Mouse (Mus musculus): Measurements from ENCODE around the gene Ndufb8. TPM values are rescaled to one million over a fixed set of nuclear protein-coding genes. Genes with fewer than 3 reads are reported as not detected.

Gene Ndufb8
- polyA plus RNA-seq (2014; fragmentation: Nextera tagmentation; extraction: Ambion mirVana): 1,268 TPM in 2 replicates

DNA sequence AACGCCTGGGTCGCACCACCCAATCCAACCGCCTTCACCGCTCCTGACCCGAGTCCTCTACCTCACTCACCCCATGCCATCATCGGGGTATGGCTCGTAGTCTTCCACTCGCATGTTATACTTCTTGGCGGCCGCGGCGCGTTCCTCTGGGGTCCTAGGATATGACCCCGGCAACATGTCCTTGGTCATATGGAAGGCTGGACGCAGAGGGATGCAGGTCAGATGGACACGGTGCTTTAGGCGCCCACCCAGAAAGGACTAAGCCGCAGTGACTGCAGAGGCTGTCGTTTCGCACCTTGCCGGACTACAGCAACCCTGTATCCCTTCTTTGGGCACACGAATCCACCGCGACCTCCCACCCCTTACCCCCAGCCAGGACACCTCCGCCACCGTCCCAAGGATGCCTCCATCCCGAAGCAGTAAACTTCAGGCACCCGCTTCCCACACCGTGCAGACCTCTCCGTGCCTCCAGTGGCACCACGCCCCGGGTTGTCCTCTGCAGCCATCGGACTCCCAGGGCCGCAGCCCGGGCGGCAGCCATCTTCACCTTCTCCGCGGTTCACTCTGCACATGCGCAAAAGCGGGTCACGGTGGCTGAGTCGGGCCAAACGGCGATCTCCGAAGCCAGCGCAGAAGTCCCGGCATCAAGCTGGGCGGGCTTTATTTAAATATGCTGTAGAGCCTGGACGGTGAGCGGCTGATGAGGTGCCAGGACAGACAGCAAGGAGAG is at the start of gene Ndufb8:
Ndufb8 (minus strand) TSS at position 580 of the 730 bp plus-strand sequence.
- under 1% methylated on average over 50 of the region's 50 CpGs for WGBS

GRCm38 (mm10) chr19:44594180-44594579 is 38.9 kb upstream of the Ndufb8 start:
- Histone ChIP-seq H3K27me3 (ENCODE audit: control insufficient read depth, insufficient read depth, low read length) (no peaks in the 10 kb centered on the region; the same call in none of the 2 replicates), H3K9ac (ENCODE audit: low read length) (no peak overlapping the region), H3K4me2 (ENCODE audit: low read length) (no peak overlapping the region), H3K27ac (replicated peaks in 1 of 2; ENCODE audit: control insufficient read depth in 1 of 2, insufficient read depth in 1 of 2, low read depth in 2 of 2, low read length in 2 of 2) (no peak overlapping the region), H3K4me3 (ENCODE audit: control insufficient read depth in 1 of 2, insufficient read depth in 1 of 2, low read depth in 1 of 2, low read length in 2 of 2) (no peak overlapping the region), H3K4me1 (ENCODE audit: control insufficient read depth in 2 of 2, insufficient read depth in 2 of 2, low read length in 2 of 2) (no peaks in the 10 kb centered on the region; a peak in 1 of 4 replicates), H3K9me3 (ENCODE audit: control insufficient read depth, low read length) (no peaks in the 10 kb centered on the region), H3K36me3 (ENCODE audit: control insufficient read depth, insufficient read depth, low read length) (no peaks in the 10 kb centered on the region)
- WGBS: 96% methylated on average over 14 of the region's 14 CpGs
- ATAC-seq (ENCODE audit: insufficient number of reproducible peaks, insufficient read depth, low FRiP score, low read depth): no peak

More for the DNA sequence above, at the start of gene Ndufb8:
- Histone ChIP-seq H3K4me2 (ENCODE audit: low read length) (peak within 1 kb of the TSS; percentile 74), H3K4me3 (ENCODE audit: control insufficient read depth in 1 of 2, insufficient read depth in 1 of 2, low read depth in 1 of 2, low read length in 2 of 2) (peak within 1 kb of the TSS; percentile 81 to 86), H3K9me3 (ENCODE audit: control insufficient read depth, low read length) (no peaks in the 10 kb centered on the region), H3K27ac (replicated peaks in 1 of 2; ENCODE audit: control insufficient read depth in 1 of 2, insufficient read depth in 1 of 2, low read depth in 2 of 2, low read length in 2 of 2) (peak within 1 kb of the TSS; percentile 47 to 88), H3K36me3 (ENCODE audit: control insufficient read depth, insufficient read depth, low read length) (peaks cover 37% of the 10 kb centered on the region), H3K27me3 (ENCODE audit: control insufficient read depth, insufficient read depth, low read length) (0 out of 2 replicates have a peak, but pooled peaks cover 3% of the 10 kb centered on the region), H3K9ac (ENCODE audit: low read length) (peak within 1 kb of the TSS; percentile 95), H3K4me1 (ENCODE audit: control insufficient read depth in 2 of 2, insufficient read depth in 2 of 2, low read length in 2 of 2) (peaks cover 0 to 10% of the 10 kb centered on the region in 2 experiments; a peak in 2 of 4 replicates)
- peak; percentile 85 for ATAC-seq (ENCODE audit: insufficient number of reproducible peaks, insufficient read depth, low FRiP score, low read depth)

GRCm38 (mm10) chr19:44591638-44592037 is 36.4 kb upstream of the Ndufb8 start:
- no peak overlapping the region for H3K27ac ChIP-seq (replicated peaks in 1 of 2; ENCODE audit: control insufficient read depth in 1 of 2, insufficient read depth in 1 of 2, low read depth in 2 of 2, low read length in 2 of 2)
- H3K9ac ChIP-seq (ENCODE audit: low read length): no peak overlapping the region
- H3K27me3 ChIP-seq (ENCODE audit: control insufficient read depth, insufficient read depth, low read length): peaks cover 1% of the 10 kb centered on the region
- 72% methylated on average over 6 of the region's 6 CpGs for WGBS
- H3K4me2 ChIP-seq (ENCODE audit: low read length): no peak overlapping the region
- H3K36me3 ChIP-seq (ENCODE audit: control insufficient read depth, insufficient read depth, low read length): no peaks in the 10 kb centered on the region
- H3K4me3 ChIP-seq (ENCODE audit: control insufficient read depth in 1 of 2, insufficient read depth in 1 of 2, low read depth in 1 of 2, low read length in 2 of 2): no peak overlapping the region
- no peak for ATAC-seq (ENCODE audit: insufficient number of reproducible peaks, insufficient read depth, low FRiP score, low read depth)
- no peaks in the 10 kb centered on the region for H3K9me3 ChIP-seq (ENCODE audit: control insufficient read depth, low read length)
- no peaks in the 10 kb centered on the region for H3K4me1 ChIP-seq (ENCODE audit: control insufficient read depth in 2 of 2, insufficient read depth in 2 of 2, low read length in 2 of 2)

DNA sequence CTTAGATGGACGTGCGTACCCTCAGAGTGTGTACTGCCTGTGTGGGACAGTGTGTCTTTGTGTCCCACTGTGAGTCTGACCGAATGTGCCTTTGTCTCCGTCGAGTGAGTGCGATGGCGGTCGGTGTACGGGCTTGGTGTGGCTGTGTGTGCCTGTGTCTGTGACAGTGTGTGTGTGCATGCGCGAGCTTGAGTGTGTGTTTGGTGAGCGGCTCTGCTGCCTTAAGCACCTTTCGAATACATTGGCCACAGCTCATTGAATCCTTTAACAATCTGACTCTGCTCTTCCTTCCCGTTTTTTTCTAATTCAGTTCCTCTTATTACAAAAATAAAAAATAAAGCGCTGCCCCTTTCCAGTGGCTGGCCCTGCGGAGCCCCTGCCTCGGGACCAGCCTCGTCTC is 35.8 kb upstream of the Ndufb8 start:
- ATAC-seq (ENCODE audit: insufficient number of reproducible peaks, insufficient read depth, low FRiP score, low read depth): no peak
- Histone ChIP-seq H3K4me2 (ENCODE audit: low read length) (no peak overlapping the region), H3K9ac (ENCODE audit: low read length) (no peak overlapping the region), H3K36me3 (ENCODE audit: control insufficient read depth, insufficient read depth, low read length) (no peaks in the 10 kb centered on the region), H3K9me3 (ENCODE audit: control insufficient read depth, low read length) (no peaks in the 10 kb centered on the region), H3K4me1 (ENCODE audit: control insufficient read depth in 2 of 2, insufficient read depth in 2 of 2, low read length in 2 of 2) (no peaks in the 10 kb centered on the region), H3K27me3 (ENCODE audit: control insufficient read depth, insufficient read depth, low read length) (peaks cover 8% of the 10 kb centered on the region), H3K4me3 (ENCODE audit: control insufficient read depth in 1 of 2, insufficient read depth in 1 of 2, low read depth in 1 of 2, low read length in 2 of 2) (no peak overlapping the region), H3K27ac (replicated peaks in 1 of 2; ENCODE audit: control insufficient read depth in 1 of 2, insufficient read depth in 1 of 2, low read depth in 2 of 2, low read length in 2 of 2) (no peak overlapping the region)
- 83% methylated on average over 18 of the region's 18 CpGs for WGBS

GRCm38 (mm10) chr19:44589591-44590223 is 34.5 kb upstream of the Ndufb8 start:
- no peaks in the 10 kb centered on the region for H3K4me1 ChIP-seq (ENCODE audit: control insufficient read depth in 2 of 2, insufficient read depth in 2 of 2, low read length in 2 of 2)
- H3K27me3 ChIP-seq (ENCODE audit: control insufficient read depth, insufficient read depth, low read length): peaks cover 18% of the 10 kb centered on the region
- H3K27ac ChIP-seq (replicated peaks in 1 of 2; ENCODE audit: control insufficient read depth in 1 of 2, insufficient read depth in 1 of 2, low read depth in 2 of 2, low read length in 2 of 2): no peak overlapping the region
- no peak overlapping the region for H3K4me2 ChIP-seq (ENCODE audit: low read length)
- H3K9me3 ChIP-seq (ENCODE audit: control insufficient read depth, low read length): no peaks in the 10 kb centered on the region
- no peak overlapping the region for H3K4me3 ChIP-seq (ENCODE audit: control insufficient read depth in 1 of 2, insufficient read depth in 1 of 2, low read depth in 1 of 2, low read length in 2 of 2)
- H3K9ac ChIP-seq (ENCODE audit: low read length): no peak overlapping the region
- no peak for ATAC-seq (ENCODE audit: insufficient number of reproducible peaks, insufficient read depth, low FRiP score, low read depth)
- no peaks in the 10 kb centered on the region for H3K36me3 ChIP-seq (ENCODE audit: control insufficient read depth, insufficient read depth, low read length)
- WGBS: 43% methylated on average over 7 of the region's 7 CpGs

DNA sequence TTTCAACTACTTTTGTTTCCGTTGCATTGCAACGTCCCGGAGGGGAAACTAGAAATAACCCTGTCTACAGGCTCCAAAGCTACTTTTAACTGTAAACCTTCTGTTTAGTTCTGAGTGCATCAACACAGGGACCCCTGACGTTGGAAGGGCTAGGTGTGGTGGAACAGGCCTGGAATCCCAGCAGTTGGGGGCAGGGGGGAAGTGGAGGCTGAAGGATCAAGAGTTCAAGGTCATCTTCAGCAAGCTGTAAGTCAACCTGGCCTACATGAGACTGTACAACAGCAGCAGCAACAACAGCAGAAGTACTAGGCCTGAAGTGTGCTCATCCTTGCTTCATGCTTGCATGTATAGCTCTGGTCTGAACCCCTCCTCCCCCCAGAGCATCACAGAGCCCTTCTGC is 32.8 kb upstream of the Ndufb8 start:
- H3K4me2 ChIP-seq (ENCODE audit: low read length): no peak overlapping the region
- no peak overlapping the region for H3K27ac ChIP-seq (replicated peaks in 1 of 2; ENCODE audit: control insufficient read depth in 1 of 2, insufficient read depth in 1 of 2, low read depth in 2 of 2, low read length in 2 of 2)
- H3K4me3 ChIP-seq (ENCODE audit: control insufficient read depth in 1 of 2, insufficient read depth in 1 of 2, low read depth in 1 of 2, low read length in 2 of 2): no peak overlapping the region
- ATAC-seq (ENCODE audit: insufficient number of reproducible peaks, insufficient read depth, low FRiP score, low read depth): no peak
- WGBS: 37% methylated on average over 4 of the region's 4 CpGs
- peaks cover 30% of the 10 kb centered on the region for H3K27me3 ChIP-seq (ENCODE audit: control insufficient read depth, insufficient read depth, low read length)
- no peaks in the 10 kb centered on the region for H3K36me3 ChIP-seq (ENCODE audit: control insufficient read depth, insufficient read depth, low read length)
- no peak overlapping the region for H3K9ac ChIP-seq (ENCODE audit: low read length)
- H3K9me3 ChIP-seq (ENCODE audit: control insufficient read depth, low read length): no peaks in the 10 kb centered on the region
- H3K4me1 ChIP-seq (ENCODE audit: control insufficient read depth in 2 of 2, insufficient read depth in 2 of 2, low read length in 2 of 2): no peaks in the 10 kb centered on the region

GRCm38 (mm10) chr19:44582638-44583309 is 27.5 kb upstream of the Ndufb8 start:
- no peak overlapping the region for H3K9ac ChIP-seq (ENCODE audit: low read length)
- no peak overlapping the region for H3K27ac ChIP-seq (replicated peaks in 1 of 2; ENCODE audit: control insufficient read depth in 1 of 2, insufficient read depth in 1 of 2, low read depth in 2 of 2, low read length in 2 of 2)
- 0 out of 2 replicates have a peak, but pooled peaks have one; percentile 36 for ATAC-seq (ENCODE audit: insufficient number of reproducible peaks, insufficient read depth, low FRiP score, low read depth)
- no peak overlapping the region for H3K4me2 ChIP-seq (ENCODE audit: low read length)
- 35% methylated on average over 9 of the region's 9 CpGs for WGBS
- H3K9me3 ChIP-seq (ENCODE audit: control insufficient read depth, low read length): no peaks in the 10 kb centered on the region
- no peaks in the 10 kb centered on the region for H3K36me3 ChIP-seq (ENCODE audit: control insufficient read depth, insufficient read depth, low read length)
- no peaks in the 10 kb centered on the region for H3K4me1 ChIP-seq (ENCODE audit: control insufficient read depth in 2 of 2, insufficient read depth in 2 of 2, low read length in 2 of 2)
- H3K27me3 ChIP-seq (ENCODE audit: control insufficient read depth, insufficient read depth, low read length): peaks cover 30% of the 10 kb centered on the region
- H3K4me3 ChIP-seq (ENCODE audit: control insufficient read depth in 1 of 2, insufficient read depth in 1 of 2, low read depth in 1 of 2, low read length in 2 of 2): no peak overlapping the region
